Mouse (Mus musculus) regulatory T cell (primary cell): ENCODE results near the gene Fos.

ENCODE experiments used
- in situ Hi-C: fragments of 300-600 bp; cut with MboI, MseI; formaldehyde crosslinking; loops from one replicate; pipeline ENCODE4 v1.15.1; 2025; ENCODE audit warnings: high pct_unique_total_duplicates

The Fos gene

GRCm38 (mm10) chr12:85461913-85462663 is 11.6 kb upstream of the Fos start:
- in situ Hi-C loops, result loop anchor here (10.0 kb wide), 1 partner anchor 287 kb away; the partner anchor contains the start of gene Pgf

GRCm38 (mm10) chr12:85462802-85463201 is 10.9 kb upstream of the Fos start:
- in situ Hi-C loops, result loop anchor here (10.0 kb wide), 1 partner anchor 288 kb away; the partner anchor contains the start of gene Pgf

GRCm38 (mm10) chr12:85464431-85464830 is 9.3 kb upstream of the Fos start:
- in situ Hi-C loops, result loop anchor here (10.0 kb wide), 1 partner anchor 290 kb away; the partner anchor contains the start of gene Pgf

GRCm38 (mm10) chr12:85464902-85465301 is 8.8 kb upstream of the Fos start:
- in situ Hi-C loops, result loop anchor here (10.0 kb wide), 1 partner anchor 290 kb away; the partner anchor contains the start of gene Pgf

GRCm38 (mm10) chr12:85467854-85468253 is 5.8 kb upstream of the Fos start:
- in situ Hi-C loops, result loop anchor here (10.0 kb wide), 1 partner anchor 293 kb away; the partner anchor contains the start of gene Pgf

GRCm38 (mm10) chr12:85468666-85469065 is 5.0 kb upstream of the Fos start:
- in situ Hi-C loops, result loop anchor here (10.0 kb wide), 1 partner anchor 294 kb away; the partner anchor contains the start of gene Pgf

GRCm38 (mm10) chr12:85471920-85472655 is 1.6 kb upstream of the Fos start:
- in situ Hi-C loops, result no loop called here

GRCm38 (mm10) chr12:85472656-85473410 is 857 bp upstream of the Fos start:
- in situ Hi-C loops, result no loop called here

- in situ Hi-C loops, result no loop called here
These were observed 875 bp downstream of the Fos start for GRCm38 (mm10) chr12:85474298-85475231.

- in situ Hi-C loops, result no loop called here
These were observed 1.7 kb downstream of the Fos start for GRCm38 (mm10) chr12:85475232-85475919.

GRCm38 (mm10) chr12:85475920-85476828 is 2.5 kb downstream of the Fos start:
- in situ Hi-C loops, result no loop called here

GRCm38 (mm10) chr12:85477219-85477618 is 3.5 kb downstream of the Fos start:
- in situ Hi-C loops, result no loop called here

- in situ Hi-C loops, result no loop called here
These were observed 4.1 kb downstream of the Fos start for GRCm38 (mm10) chr12:85477804-85478203.

- in situ Hi-C loops, result no loop called here
These were observed 5.0 kb downstream of the Fos start for GRCm38 (mm10) chr12:85478696-85479095.

GRCm38 (mm10) chr12:85479190-85479589 is 5.5 kb downstream of the Fos start:
- in situ Hi-C loops, result no loop called here

- in situ Hi-C loops, result no loop called here
These were observed 9.5 kb downstream of the Fos start for GRCm38 (mm10) chr12:85483155-85483554.

- in situ Hi-C loops, result loop anchor here (5.0 kb wide), 1 partner anchor 142 kb away; no protein-coding TSS in a partner anchor
These were observed 11.0 kb downstream of the Fos start for GRCm38 (mm10) chr12:85484655-85485054.

- in situ Hi-C loops, result loop anchor here (5.0 kb wide), 1 partner anchor 144 kb away; no protein-coding TSS in a partner anchor
These were observed 12.4 kb downstream of the Fos start for GRCm38 (mm10) chr12:85485890-85486765.
